Mouse (Mus musculus) lung, embryonic 16.5 days (tissue): ENCODE results near the gene Pinlyp. TPM values are rescaled to one million over a fixed set of nuclear protein-coding genes. Genes with fewer than 3 reads are reported as not detected.
A peak's percentile ranks its signal among the peaks of the same experiment; 100 is the strongest.

Experiments used
- ATAC-seq: fragments of 200-750 bp; cut with Nextera tagmentation; 2 replicates; pipeline ENCODE4 v1.8.0; 2017; ENCODE audit warnings: low read depth, mild to moderate bottlenecking, moderate library complexity
- H3K27ac ChIP-seq: fragments of 300-500 bp; sonication (generic); 2 replicates; pipeline ENCODE4 v1.5.1; 2014; ENCODE audit warnings: mild to moderate bottlenecking, control low read depth, low read length
- H3K27me3 ChIP-seq: fragments of 300-500 bp; sonication (generic); 2 replicates; pipeline ENCODE4 v1.6.1; 2014; ENCODE audit warnings: low read depth, low read length, mixed read lengths; ENCODE audit not compliant: control insufficient read depth, insufficient read depth
- H3K36me3 ChIP-seq: fragments of 300-500 bp; sonication (generic); 2 replicates; pipeline ENCODE4 v1.6.1; 2014; ENCODE audit warnings: low read length; ENCODE audit not compliant: control insufficient read depth, insufficient read depth
- H3K4me1 ChIP-seq: fragments of 300-500 bp; sonication (generic); replicated peaks from 2 replicates; pipeline ENCODE4 v1.6.1; 2014; ENCODE audit warnings: low read length, mixed read lengths; ENCODE audit not compliant: control insufficient read depth, insufficient read depth
- H3K4me2 ChIP-seq: fragments of 300-500 bp; sonication (generic); 2 replicates; pipeline ENCODE4 v1.6.1; 2014; ENCODE audit warnings: low read depth, low read length, control low read depth
- H3K4me3 ChIP-seq: fragments of 300-500 bp; sonication (generic); 2 replicates; pipeline ENCODE4 v1.5.1; 2014; ENCODE audit warnings: mild to moderate bottlenecking, low read length, control low read depth
- H3K9ac ChIP-seq: fragments of 300-500 bp; sonication (generic); 2 replicates; pipeline ENCODE4 v1.6.1; 2014; ENCODE audit warnings: low read length, control low read depth
- H3K9me3 ChIP-seq: fragments of 300-500 bp; sonication (generic); 2 replicates; pipeline ENCODE4 v1.6.1; 2016; ENCODE audit warnings: low read length; ENCODE audit not compliant: control insufficient read depth
- WGBS: fragments of 180-500 bp; shearing (Covaris S2); extraction: QIAGEN DNeasy Blood & Tissue Kit; methylation state at CpG from one replicate; pipeline ENCODE4 v1.1.7; 2014; 5-methylcytosine and 5-hydroxymethylcytosine counted together
- polyA plus RNA-seq: library from polyadenylated mRNA; unstranded; fragments of >200 nt; fragmentation: Nextera tagmentation; extraction: Ambion mirVana; gene quantifications from 2 replicates; pipeline ENCODE4 v1.2.1, GENCODE M21; 2015

Gene Pinlyp
- polyA plus RNA-seq, 1 experiment from 2014 or later, result 0.25 TPM

DNA sequence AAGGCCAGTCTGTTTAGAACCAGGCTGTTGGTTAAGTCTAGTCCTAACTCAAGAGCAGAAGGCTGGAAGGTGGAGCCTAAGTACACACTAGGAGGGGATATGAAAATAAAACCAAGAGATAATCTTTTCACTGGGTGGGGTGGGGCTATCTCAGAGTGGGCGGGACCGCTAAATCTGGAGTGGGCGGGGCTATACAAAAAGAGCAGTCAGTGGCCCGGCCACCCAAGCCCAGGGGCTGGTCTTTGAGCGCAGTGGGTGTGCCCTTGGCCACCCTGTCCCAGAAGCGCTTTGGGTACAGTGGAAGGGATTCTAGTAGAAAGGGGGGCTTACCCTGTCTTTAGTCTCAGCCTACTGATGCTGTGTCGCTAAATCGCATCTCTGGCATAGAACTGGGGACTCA, 40.9 kb upstream of the Pinlyp start:
- no peaks in the 10 kb centered on the region for H3K36me3 ChIP-seq
- peaks cover 13% of the 10 kb centered on the region for H3K4me1 ChIP-seq
- H3K27me3 ChIP-seq, result peaks cover 22% of the 10 kb centered on the region
- peak overlapping the region; percentile 60 for H3K4me3 ChIP-seq
- H3K4me2 ChIP-seq, result peak overlapping the region; percentile 88
- WGBS, result 10% methylated on average over 8 of the region's 8 CpGs
- ATAC-seq, result peak; percentile 79
- H3K9ac ChIP-seq, result peak overlapping the region; percentile 74
- H3K9me3 ChIP-seq, result no peaks in the 10 kb centered on the region
- H3K27ac ChIP-seq, result no peak overlapping the region

DNA sequence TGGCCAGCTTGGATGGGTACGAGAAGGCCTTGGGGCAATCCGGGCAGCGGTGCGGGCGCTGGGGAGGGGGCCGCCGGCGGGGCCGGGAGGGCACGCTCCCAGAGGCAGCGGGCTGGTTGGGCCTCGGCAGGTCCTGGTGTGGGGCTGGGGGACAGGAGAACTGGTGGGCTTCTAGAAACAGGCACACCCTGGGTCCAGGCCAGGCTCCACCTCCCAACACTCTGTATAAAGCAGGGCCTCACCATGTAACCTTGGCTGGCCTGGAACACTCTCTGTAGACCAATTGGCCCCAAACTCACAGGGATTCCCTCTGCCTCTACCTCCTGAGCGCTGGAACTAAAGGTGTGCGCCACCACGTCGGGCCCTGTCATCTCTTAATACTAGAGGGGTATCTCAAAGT, 40.1 kb upstream of the Pinlyp start:
- H3K9ac ChIP-seq, result no peak overlapping the region
- ATAC-seq, result no peak
- peaks cover 22% of the 10 kb centered on the region for H3K27me3 ChIP-seq
- no peak overlapping the region for H3K4me3 ChIP-seq
- H3K4me2 ChIP-seq, result no peak overlapping the region
- WGBS, result 39% methylated on average over 16 of the region's 16 CpGs
- no peaks in the 10 kb centered on the region for H3K36me3 ChIP-seq
- H3K9me3 ChIP-seq, result no peaks in the 10 kb centered on the region
- no peak overlapping the region for H3K27ac ChIP-seq
- peaks cover 13% of the 10 kb centered on the region for H3K4me1 ChIP-seq

DNA sequence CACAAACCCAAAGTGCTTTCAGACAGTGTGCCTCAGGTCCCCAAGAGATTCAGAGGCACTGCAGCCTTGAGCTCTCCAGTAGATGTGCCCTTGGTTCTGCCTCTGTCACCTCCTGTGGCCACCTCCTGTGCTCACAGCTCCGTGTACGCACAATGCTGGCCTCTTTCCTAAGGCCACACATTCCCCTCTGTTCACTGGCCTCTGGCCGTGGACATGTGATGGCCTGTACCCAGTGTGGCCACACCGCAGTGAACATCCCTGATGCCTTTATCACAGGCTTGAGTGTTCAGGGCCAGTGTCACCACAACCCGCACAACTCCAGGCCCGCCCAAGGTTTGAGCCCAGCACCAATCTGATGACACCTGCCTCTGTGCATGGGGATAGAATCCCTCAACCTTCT, 39.0 kb upstream of the Pinlyp start:
- Histone ChIP-seq H3K4me2 (no peak overlapping the region), H3K27me3 (peaks cover 22% of the 10 kb centered on the region), H3K4me3 (no peak overlapping the region), H3K27ac (no peak overlapping the region), H3K9ac (no peak overlapping the region), H3K4me1 (peaks cover 13% of the 10 kb centered on the region), H3K36me3 (no peaks in the 10 kb centered on the region), H3K9me3 (no peaks in the 10 kb centered on the region)
- WGBS, result 84% methylated on average over 6 of the region's 6 CpGs
- ATAC-seq, result no peak

DNA sequence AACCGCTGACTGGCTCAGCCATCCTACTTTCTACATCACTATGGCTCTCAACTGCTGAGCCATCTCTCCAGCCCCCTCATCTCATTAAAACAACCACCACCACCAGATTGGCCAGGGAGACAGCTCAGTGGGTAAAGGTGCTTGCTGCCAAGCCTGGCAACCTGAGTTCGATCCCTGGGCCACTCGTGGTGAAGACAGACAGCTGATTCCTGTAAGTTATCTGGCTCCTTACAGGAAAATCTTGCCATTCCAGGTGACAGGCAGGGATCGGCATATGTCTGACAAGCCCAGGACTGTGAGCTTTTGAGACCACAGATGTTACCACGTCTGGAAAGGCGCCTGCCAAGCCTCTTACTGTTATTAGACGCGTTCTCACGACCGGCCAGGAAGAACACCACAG, 31.9 kb upstream of the Pinlyp start:
- Histone ChIP-seq H3K27ac (no peak overlapping the region), H3K36me3 (no peaks in the 10 kb centered on the region), H3K4me3 (no peak overlapping the region), H3K4me2 (no peak overlapping the region), H3K9me3 (no peaks in the 10 kb centered on the region), H3K4me1 (no peaks in the 10 kb centered on the region), H3K27me3 (no peaks in the 10 kb centered on the region), H3K9ac (no peak overlapping the region)
- ATAC-seq, result no peak
- WGBS, result 89% methylated on average over 10 of the region's 10 CpGs

DNA sequence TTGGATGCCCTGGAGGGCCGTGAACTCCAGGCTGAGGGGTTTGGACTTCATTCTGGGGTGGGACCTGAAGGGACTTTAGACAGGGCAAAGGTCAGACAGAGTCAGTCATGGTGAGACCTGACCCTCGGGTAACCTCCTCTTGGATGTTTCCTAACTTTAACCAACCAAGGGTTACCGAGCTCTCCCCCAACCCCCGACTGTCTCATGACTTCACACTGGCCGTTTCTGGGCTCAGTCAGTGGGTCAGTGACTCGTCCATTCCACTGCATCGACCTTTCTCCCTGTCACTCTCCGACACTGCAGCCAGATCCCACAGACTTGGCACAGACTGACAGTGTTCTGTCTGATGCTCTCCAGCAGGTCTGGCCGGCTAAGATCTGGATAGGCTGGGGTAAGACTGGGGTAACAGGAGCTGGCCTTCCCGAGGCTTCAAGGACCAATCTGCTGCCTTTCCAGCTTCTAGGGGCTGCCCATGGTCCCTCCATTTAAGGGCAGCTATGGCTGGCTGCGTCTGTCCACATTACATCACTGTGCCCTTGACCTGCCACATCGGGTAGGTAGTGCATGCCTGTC, 28.4 kb upstream of the Pinlyp start:
- peak; percentile 33; the same call in 1 of the 2 replicates for ATAC-seq
- WGBS, result 47% methylated on average over 12 of the region's 12 CpGs

DNA sequence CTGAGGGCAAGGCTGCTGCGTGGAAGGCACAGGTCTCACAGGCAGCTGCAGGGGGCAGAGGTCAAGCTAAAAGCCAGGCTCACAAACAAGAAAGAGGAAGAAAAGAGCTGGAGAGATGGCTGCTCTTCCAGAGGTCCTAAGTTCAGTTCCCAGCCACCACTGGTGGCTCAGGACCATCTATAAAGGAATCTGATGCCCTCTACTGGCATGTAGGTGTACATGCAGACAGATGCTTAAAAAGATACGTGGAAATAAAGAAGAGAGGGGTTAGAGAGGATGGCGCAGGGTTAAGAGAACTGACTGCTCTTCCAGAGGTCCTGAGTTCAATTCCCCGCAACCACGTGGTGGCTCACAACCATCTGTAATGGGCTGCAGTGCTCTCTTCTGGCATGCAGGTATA, 26.5 kb upstream of the Pinlyp start:
- Histone ChIP-seq H3K9me3 (no peaks in the 10 kb centered on the region), H3K36me3 (peaks cover 11% of the 10 kb centered on the region)
- 54% methylated on average over 5 of the region's 5 CpGs for WGBS

More for the DNA sequence above, 28.4 kb upstream of the Pinlyp start:
- Histone ChIP-seq H3K4me2 (no peak overlapping the region), H3K9me3 (no peaks in the 10 kb centered on the region), H3K27ac (no peak overlapping the region), H3K9ac (no peak overlapping the region), H3K36me3 (peaks cover 3% of the 10 kb centered on the region; the same call in 1 of the 2 replicates), H3K27me3 (no peaks in the 10 kb centered on the region), H3K4me1 (no peaks in the 10 kb centered on the region), H3K4me3 (no peak overlapping the region)

DNA sequence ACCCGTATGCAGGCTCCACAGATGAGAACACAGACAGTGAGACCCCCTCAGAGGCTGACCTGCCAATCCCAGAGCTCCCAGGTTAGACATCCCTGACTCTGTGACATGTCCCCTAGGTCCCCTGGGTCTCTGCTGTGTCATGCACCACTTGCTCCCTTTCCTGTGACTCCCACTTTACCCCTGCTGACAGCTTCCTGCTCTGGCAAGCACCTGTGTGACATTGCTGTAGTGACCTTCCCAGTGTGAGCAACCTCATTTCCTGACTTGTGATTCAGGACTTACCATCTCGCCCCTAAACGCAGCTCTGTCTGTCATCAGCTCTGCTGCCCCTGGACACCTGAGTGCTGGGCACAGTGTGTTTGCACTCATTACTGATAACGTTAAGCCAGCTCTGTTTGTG, 25.2 kb upstream of the Pinlyp start:
- Histone ChIP-seq H3K9me3 (no peaks in the 10 kb centered on the region), H3K9ac (no peak overlapping the region), H3K36me3 (peaks cover 21% of the 10 kb centered on the region), H3K4me2 (no peak overlapping the region), H3K4me3 (no peak overlapping the region), H3K27me3 (no peaks in the 10 kb centered on the region), H3K27ac (no peak overlapping the region), H3K4me1 (no peaks in the 10 kb centered on the region)
- WGBS, result 62% methylated on average over 4 of the region's 4 CpGs
- no peak for ATAC-seq

More for the DNA sequence above, 26.5 kb upstream of the Pinlyp start:
- Histone ChIP-seq H3K4me1 (no peaks in the 10 kb centered on the region), H3K27me3 (no peaks in the 10 kb centered on the region), H3K27ac (no peak overlapping the region), H3K9ac (no peak overlapping the region), H3K4me3 (no peak overlapping the region), H3K4me2 (no peak overlapping the region)
- no peak for ATAC-seq

DNA sequence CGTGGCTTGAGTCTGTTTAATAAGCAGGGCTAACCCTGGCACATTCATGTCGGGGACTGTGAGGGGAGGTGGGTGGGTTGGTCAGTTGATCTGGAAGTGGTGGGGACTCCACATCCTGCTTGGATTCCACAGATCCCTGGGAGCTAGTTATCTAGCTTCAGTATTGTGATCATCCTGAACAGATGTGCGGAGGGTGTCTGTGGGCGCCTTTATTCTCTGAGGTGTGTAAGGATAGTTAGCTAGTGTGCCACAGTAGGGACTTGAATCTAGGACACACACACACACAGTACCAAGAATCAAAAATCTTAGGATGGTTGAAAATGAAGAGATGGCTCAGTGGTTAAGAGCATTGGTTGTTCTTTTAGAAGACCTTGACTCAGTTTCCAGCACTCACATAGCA, 22.6 kb upstream of the Pinlyp start:
- Histone ChIP-seq H3K9me3 (no peaks in the 10 kb centered on the region), H3K4me1 (no peaks in the 10 kb centered on the region), H3K36me3 (peaks cover 22% of the 10 kb centered on the region), H3K27me3 (no peaks in the 10 kb centered on the region), H3K27ac (no peak overlapping the region), H3K4me2 (no peak overlapping the region), H3K4me3 (no peak overlapping the region), H3K9ac (no peak overlapping the region)
- WGBS, result 87% methylated on average over 4 of the region's 4 CpGs
- ATAC-seq, result no peak

DNA sequence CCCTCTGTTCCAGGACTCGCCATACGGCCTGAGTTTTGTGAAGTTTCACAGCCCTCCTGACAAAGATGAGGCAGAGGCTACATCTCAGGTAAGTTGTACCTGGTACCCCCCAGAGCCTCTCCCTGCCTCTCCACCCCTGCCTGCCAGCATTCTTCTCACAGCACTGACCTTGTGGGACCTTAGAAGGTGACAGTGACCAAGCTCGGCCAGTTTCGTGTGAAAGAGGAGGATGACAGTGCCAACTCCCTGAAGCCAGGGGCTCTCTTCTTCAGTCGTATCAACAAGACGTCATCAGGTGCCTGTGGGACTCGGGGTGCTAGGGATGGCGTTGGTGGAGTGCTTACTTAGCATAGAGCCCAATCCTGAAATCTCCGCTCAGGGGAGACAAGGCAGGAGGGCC, 20.3 kb upstream of the Pinlyp start:
- no peaks in the 10 kb centered on the region for H3K4me1 ChIP-seq
- H3K27me3 ChIP-seq, result no peaks in the 10 kb centered on the region
- no peak for ATAC-seq
- H3K27ac ChIP-seq, result no peak overlapping the region
- no peak overlapping the region for H3K4me2 ChIP-seq
- WGBS, result 90% methylated on average over 9 of the region's 9 CpGs
- no peaks in the 10 kb centered on the region for H3K9me3 ChIP-seq
- H3K4me3 ChIP-seq, result no peak overlapping the region
- H3K36me3 ChIP-seq, result peaks cover 22% of the 10 kb centered on the region
- H3K9ac ChIP-seq, result no peak overlapping the region

DNA sequence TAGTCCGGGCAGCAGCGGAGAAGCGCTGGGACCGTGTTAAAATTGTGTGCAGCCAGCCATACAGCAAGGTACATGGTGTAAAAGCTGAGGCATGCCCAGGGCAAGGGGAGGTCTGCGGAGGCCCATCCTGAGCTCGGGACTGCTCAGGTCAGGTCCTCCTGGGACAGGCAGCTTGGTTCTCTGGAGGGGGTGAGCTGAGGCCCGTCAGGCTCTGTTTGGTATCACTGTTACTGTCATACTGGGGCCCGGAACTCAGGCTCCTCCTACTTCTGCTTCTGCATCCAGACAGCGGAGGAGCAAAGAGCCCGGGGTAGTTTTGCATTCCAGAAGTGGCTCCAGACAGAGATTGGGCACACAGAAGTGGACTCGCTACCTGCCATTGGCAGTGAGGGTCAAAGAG, 19.7 kb upstream of the Pinlyp start:
- H3K4me3 ChIP-seq, result no peak overlapping the region
- no peaks in the 10 kb centered on the region for H3K9me3 ChIP-seq
- 84% methylated on average over 11 of the region's 11 CpGs for WGBS
- H3K27me3 ChIP-seq, result no peaks in the 10 kb centered on the region
- H3K4me2 ChIP-seq, result no peak overlapping the region
- H3K36me3 ChIP-seq, result peaks cover 22% of the 10 kb centered on the region
- no peak for ATAC-seq
- H3K4me1 ChIP-seq, result no peaks in the 10 kb centered on the region
- H3K27ac ChIP-seq, result no peak overlapping the region
- H3K9ac ChIP-seq, result no peak overlapping the region
